Mouse (Mus musculus) brain, embryonic 14.5 days (tissue): ENCODE measurements at regions not wholly inside any gene's neighbourhood (a gene's known extent, or its start where the extent isn't known, plus 50 kb on each side); places are given as distances from the start of the nearest gene placed in this dataset.

Experiments
- CTCF ChIP-seq: fragments of 200-500 bp; IDR thresholded peaks from 2 replicates; pipeline ENCODE4 v1.5.1; 2012; ENCODE audit warnings: inconsistent platforms, mild to moderate bottlenecking, moderate library complexity, borderline replicate concordance; ENCODE audit not compliant: insufficient read depth, insufficient read length; ENCODE audit errors: extremely low read depth
- POLR2A ChIP-seq: fragments of 200-500 bp; IDR thresholded peaks from 2 replicates; pipeline ENCODE4 v1.6.1; 2012; ENCODE audit warnings: mild to moderate bottlenecking, inconsistent platforms, borderline replicate concordance; ENCODE audit not compliant: poor library complexity, insufficient read depth, insufficient read length, severe bottlenecking; ENCODE audit errors: extremely low read depth

GRCm38 (mm10) chr5:52027478-52027877 is 162.8 kb downstream of the Dhx15 start:
- no peak for TF ChIP-seq CTCF
- TF ChIP-seq POLR2A: no peak
